Mouse (Mus musculus) WW6 (cell line): ENCODE measurements around the gene Hoxa13.

Source experiments
- DNase-seq: peaks from one replicate; pipeline ENCODE4 v3.0.0-alpha.2; 2013; ENCODE audit warnings: low read depth, low spot score

The Hoxa13 gene

GRCm38 (mm10) chr6:52252016-52252774 is 8.5 kb downstream of the Hoxa13 start:
- DNase-seq, result no peak

GRCm38 (mm10) chr6:52251177-52251879 is 9.4 kb downstream of the Hoxa13 start:
- no peak for DNase-seq

GRCm38 (mm10) chr6:52249826-52250225 is 10.9 kb downstream of the Hoxa13 start:
- DNase-seq, result no peak

GRCm38 (mm10) chr6:52249415-52249738 is 11.3 kb downstream of the Hoxa13 start:
- no peak for DNase-seq

- DNase-seq, result no peak
Observed at GRCm38 (mm10) chr6:52248638-52249414, 11.9 kb downstream of the Hoxa13 start.

GRCm38 (mm10) chr6:52247766-52248637 is 12.7 kb downstream of the Hoxa13 start:
- DNase-seq, result no peak

- no peak for DNase-seq
Observed at GRCm38 (mm10) chr6:52246916-52247315, 13.8 kb downstream of the Hoxa13 start.

GRCm38 (mm10) chr6:52246403-52246803 is 14.3 kb downstream of the Hoxa13 start:
- DNase-seq, result no peak

- no peak for DNase-seq
Observed at GRCm38 (mm10) chr6:52245757-52246142, 14.9 kb downstream of the Hoxa13 start, which contains the start of gene Hoxa11. Hoxa11 (minus strand) TSS chr6:52245810.

GRCm38 (mm10) chr6:52245040-52245756 is 15.5 kb downstream of the Hoxa13 start:
- DNase-seq, result no peak

- no peak for DNase-seq
Observed at GRCm38 (mm10) chr6:52244471-52245039, 16.1 kb downstream of the Hoxa13 start.

GRCm38 (mm10) chr6:52243681-52244121 is 17.0 kb downstream of the Hoxa13 start:
- no peak for DNase-seq

GRCm38 (mm10) chr6:52242801-52243332 is 17.8 kb downstream of the Hoxa13 start:
- DNase-seq, result no peak

GRCm38 (mm10) chr6:52241001-52241621 is 19.6 kb downstream of the Hoxa13 start:
- no peak for DNase-seq

- no peak for DNase-seq
Observed at GRCm38 (mm10) chr6:52240389-52241000, 20.2 kb downstream of the Hoxa13 start, which contains the start of gene Hoxa10. Hoxa10 (minus strand) TSS chr6:52240854.

GRCm38 (mm10) chr6:52239625-52240388 is 20.9 kb downstream of the Hoxa13 start:
- DNase-seq, result no peak

GRCm38 (mm10) chr6:52238976-52239375 is 21.7 kb downstream of the Hoxa13 start:
- no peak for DNase-seq

GRCm38 (mm10) chr6:52238155-52238545 is 22.5 kb downstream of the Hoxa13 start:
- no peak for DNase-seq
